8 mouse cellular contexts compared by ENCODE assay signal in genomic region chr1:93801741-93802238, GRCm38 (mm10). TPM values are rescaled to one million over a fixed set of nuclear protein-coding genes. Genes with fewer than 3 reads are reported as not detected.
DNase-seq lines count a peak whose midpoint lies in the region; ATAC-seq lines count a peak whose summit lies in the region.

Dtymk (minus strand) TSS chr1:93801934.

- DNase-seq in Muller cell, postnatal 12 days (ENCODE audit: inconsistent ontology term) = peak; percentile 92
- DNase-seq in cerebellum, adult 9-11 months = peak; percentile 96
- peak; percentile 88 to 92 for DNase-seq in frontal cortex, postnatal 10 days (ENCODE audit: low spot score in 2 of 2)
- DNase-seq in layer of hippocampus, postnatal 14 days (ENCODE audit: low spot score in 2 of 2) = peak; percentile 88 to 96
- DNase-seq in lung, postnatal 14 days = peak; percentile 91
- peak; percentile 89 for DNase-seq in retina, adult 2 months (ENCODE audit: low read depth, low spot score)
- DNase-seq in thymus, postnatal 36 days = peak; percentile 90 to 93

- peak within 1 kb of the TSS; percentile 78 for H3K9ac ChIP-seq in hindbrain, embryonic 12.5 days

- H3K36me3 ChIP-seq in hindbrain, embryonic 12.5 days = peaks cover 34% of the 10 kb centered on the region

- WGBS in hindbrain, embryonic 12.5 days = under 1% methylated on average over 42 of the region's 42 CpGs

- no peaks in the 10 kb centered on the region for H3K9me3 ChIP-seq in hindbrain, embryonic 12.5 days (replicated peaks)

- peaks cover 29% of the 10 kb centered on the region for H3K4me1 ChIP-seq in hindbrain, embryonic 12.5 days

- no peaks in the 10 kb centered on the region for H3K27me3 ChIP-seq in hindbrain, embryonic 12.5 days

- H3K4me3 ChIP-seq in hindbrain, embryonic 12.5 days = peak within 1 kb of the TSS; percentile 81

- H3K4me2 ChIP-seq in hindbrain, embryonic 12.5 days (replicated peaks) = peak within 1 kb of the TSS; percentile 72

- peak; percentile 57 for ATAC-seq in hindbrain, embryonic 12.5 days (ENCODE audit: low FRiP score)

- peak within 1 kb of the TSS; percentile 84 for H3K27ac ChIP-seq in hindbrain, embryonic 12.5 days

RNA-seq across cellular contexts. Expression of gene Dtymk, which starts in this region (rescaled TPM):
- polyA plus RNA-seq in hindbrain, embryonic 12.5 days (2016; fragmentation: Nextera tagmentation; extraction: Ambion mirVana) = 193 and 194 TPM in 2 replicates
- total RNA-seq in layer of hippocampus, postnatal 14 days (2021) = 10 to 100 TPM; 56.8 to 64.0 TPM

Comparison
In these comparisons a context has a peak if more than half of its experiments do, and no peak if none do; other contexts are left out.
1. Peak in every context shown above with its lines: DNase-seq, ATAC-seq, H3K4me3 ChIP-seq and H3K27ac ChIP-seq.